ENCODE assay signal across 8 mouse cellular contexts in genomic region chr10:81329194-81329975, GRCm38 (mm10). TPM values are rescaled to one million over a fixed set of nuclear protein-coding genes. Genes with fewer than 3 reads are reported as not detected.
DNase-seq lines count a peak whose midpoint lies in the region; ATAC-seq lines count a peak whose summit lies in the region.

No protein-coding gene starts in this region.

- H3K4me1 ChIP-seq in hindbrain, embryonic 12.5 days: peaks cover 6% of the 10 kb centered on the region
- peaks cover 9% of the 10 kb centered on the region; the same call in 1 of the 2 replicates for H3K4me1 ChIP-seq in hindbrain, embryonic 13.5 days (replicated peaks)
- no peaks in the 10 kb centered on the region for H3K4me1 ChIP-seq in hindbrain, embryonic 16.5 days (ENCODE audit: control insufficient read depth, insufficient read depth, low read depth, low read length)
- peaks cover 35% of the 10 kb centered on the region for H3K4me1 ChIP-seq in lung, embryonic 16.5 days (replicated peaks; ENCODE audit: control insufficient read depth, insufficient read depth, low read length)

- H3K9me3 ChIP-seq in hindbrain, embryonic 12.5 days (replicated peaks): no peaks in the 10 kb centered on the region
- no peaks in the 10 kb centered on the region for H3K9me3 ChIP-seq in hindbrain, embryonic 13.5 days
- H3K9me3 ChIP-seq in hindbrain, embryonic 16.5 days (ENCODE audit: control insufficient read depth, low read length): no peaks in the 10 kb centered on the region
- no peaks in the 10 kb centered on the region for H3K9me3 ChIP-seq in lung, embryonic 16.5 days (ENCODE audit: control insufficient read depth, low read length)

- ATAC-seq in hindbrain, embryonic 12.5 days (ENCODE audit: low FRiP score): no peak
- no peak for ATAC-seq in hindbrain, embryonic 13.5 days (ENCODE audit: low FRiP score)
- peak; percentile 79 for ATAC-seq in activated CD4-positive, CD25-positive, alpha-beta regulatory T cell, adult 4 months
- ATAC-seq in hindbrain, embryonic 16.5 days: no peak
- ATAC-seq in lung, embryonic 16.5 days (ENCODE audit: low read depth): peak; percentile 85

- DNase-seq in thymus, postnatal 4 days: peak; percentile 91
- DNase-seq in adrenal gland, adult 8-10 months: no peak
- no peak for DNase-seq in cerebellum, adult 11 months

- no peak overlapping the region for H3K4me3 ChIP-seq in hindbrain, embryonic 12.5 days
- H3K4me3 ChIP-seq in hindbrain, embryonic 13.5 days: no peak overlapping the region
- no peak overlapping the region for H3K4me3 ChIP-seq in hindbrain, embryonic 16.5 days (ENCODE audit: low read length)
- H3K4me3 ChIP-seq in lung, embryonic 16.5 days (ENCODE audit: low read length): peak overlapping the region; percentile 33

- 0 out of 2 replicates have a peak overlapping the region, but pooled peaks have one; percentile 5 for H3K27ac ChIP-seq in hindbrain, embryonic 12.5 days
- no peak overlapping the region for H3K27ac ChIP-seq in hindbrain, embryonic 13.5 days
- H3K27ac ChIP-seq in hindbrain, embryonic 16.5 days (ENCODE audit: low read depth, low read length): no peak overlapping the region
- H3K27ac ChIP-seq in lung, embryonic 16.5 days (ENCODE audit: low read length): peak overlapping the region; percentile 94

- peaks cover 23% of the 10 kb centered on the region for H3K27me3 ChIP-seq in hindbrain, embryonic 12.5 days
- peaks cover 33% of the 10 kb centered on the region for H3K27me3 ChIP-seq in hindbrain, embryonic 13.5 days
- H3K27me3 ChIP-seq in hindbrain, embryonic 16.5 days (replicated peaks; ENCODE audit: control insufficient read depth, insufficient read depth, low read length): peaks cover 10% of the 10 kb centered on the region
- peaks cover 5% of the 10 kb centered on the region for H3K27me3 ChIP-seq in lung, embryonic 16.5 days (ENCODE audit: control insufficient read depth, insufficient read depth, low read depth, low read length)

- no peak overlapping the region for H3K4me2 ChIP-seq in hindbrain, embryonic 12.5 days (replicated peaks)
- no peak overlapping the region for H3K4me2 ChIP-seq in hindbrain, embryonic 13.5 days
- H3K4me2 ChIP-seq in hindbrain, embryonic 16.5 days (ENCODE audit: low read length): no peak overlapping the region
- peak overlapping the region; percentile 37 for H3K4me2 ChIP-seq in lung, embryonic 16.5 days (ENCODE audit: low read depth, low read length)

- 73% methylated on average over 10 of the region's 10 CpGs for WGBS in hindbrain, embryonic 12.5 days
- 79% methylated on average over 10 of the region's 10 CpGs for WGBS in hindbrain, embryonic 13.5 days
- 74% methylated on average over 10 of the region's 10 CpGs for WGBS in hindbrain, embryonic 16.5 days
- WGBS in lung, embryonic 16.5 days: 45% methylated on average over 10 of the region's 10 CpGs

- H3K36me3 ChIP-seq in hindbrain, embryonic 12.5 days: peaks cover 38% of the 10 kb centered on the region
- peaks cover 40% of the 10 kb centered on the region for H3K36me3 ChIP-seq in hindbrain, embryonic 13.5 days
- peaks cover 25% of the 10 kb centered on the region for H3K36me3 ChIP-seq in hindbrain, embryonic 16.5 days (ENCODE audit: control insufficient read depth, insufficient read depth, low read length)
- H3K36me3 ChIP-seq in lung, embryonic 16.5 days (ENCODE audit: control insufficient read depth, insufficient read depth, low read length): peaks cover 27% of the 10 kb centered on the region

- H3K9ac ChIP-seq in hindbrain, embryonic 12.5 days: 0 out of 2 replicates have a peak overlapping the region, but pooled peaks have one; percentile 15
- no peak overlapping the region for H3K9ac ChIP-seq in hindbrain, embryonic 13.5 days
- peak overlapping the region; percentile 22; the same call in 1 of the 2 replicates for H3K9ac ChIP-seq in hindbrain, embryonic 16.5 days (ENCODE audit: low read depth, low read length)
- peak overlapping the region; percentile 52 for H3K9ac ChIP-seq in lung, embryonic 16.5 days (ENCODE audit: low read length)

RNA-seq across cellular contexts. Expression of gene Tbxa2r, which starts 0.9 kb away (rescaled TPM):
- polyA plus RNA-seq in hindbrain, embryonic 12.5 days (2016; fragmentation: Nextera tagmentation; extraction: Ambion mirVana): 2.7 and 3.1 TPM in 2 replicates
- 4.6 and 5.6 TPM in 2 replicates for polyA plus RNA-seq in hindbrain, embryonic 13.5 days (2015; fragmentation: Nextera tagmentation; extraction: Ambion mirVana)
- polyA plus RNA-seq in activated CD4-positive, CD25-positive, alpha-beta regulatory T cell, adult 4 months (2017; shearing (Covaris generic)): 10 to 100 TPM; 20.9 to 21.4 TPM
- polyA plus RNA-seq in hindbrain, embryonic 16.5 days (2015; fragmentation: Nextera tagmentation; extraction: Ambion mirVana): 5.4 and 6.3 TPM in 2 replicates
- polyA plus RNA-seq in lung, embryonic 16.5 days (2015; fragmentation: Nextera tagmentation; extraction: Ambion mirVana): 18.6 and 19.6 TPM in 2 replicates
- 10 to 100 TPM; 35.6 to 52.1 (median 42.0) TPM for total RNA-seq in adrenal gland, adult 8-10 months (2022)

RNA-seq across cellular contexts. Expression of gene Cactin, which starts 8.5 kb away (rescaled TPM):
- polyA plus RNA-seq in hindbrain, embryonic 12.5 days (2016; fragmentation: Nextera tagmentation; extraction: Ambion mirVana): 53.3 and 54.5 TPM in 2 replicates
- 33.5 and 34.7 TPM in 2 replicates for polyA plus RNA-seq in hindbrain, embryonic 13.5 days (2015; fragmentation: Nextera tagmentation; extraction: Ambion mirVana)
- 1 to 10 TPM; 5.1 to 5.7 TPM for polyA plus RNA-seq in activated CD4-positive, CD25-positive, alpha-beta regulatory T cell, adult 4 months (2017; shearing (Covaris generic))
- 26.3 and 30.6 TPM in 2 replicates for polyA plus RNA-seq in hindbrain, embryonic 16.5 days (2015; fragmentation: Nextera tagmentation; extraction: Ambion mirVana)
- 36.6 and 37.9 TPM in 2 replicates for polyA plus RNA-seq in lung, embryonic 16.5 days (2015; fragmentation: Nextera tagmentation; extraction: Ambion mirVana)
- 10 to 100 TPM; 37.7 to 47.5 (median 42.5) TPM for total RNA-seq in adrenal gland, adult 8-10 months (2022)

RNA-seq across cellular contexts. Expression of gene Gipc3, which starts 13.7 kb away (rescaled TPM):
- not detected in 2 replicates for polyA plus RNA-seq in hindbrain, embryonic 12.5 days (2016; fragmentation: Nextera tagmentation; extraction: Ambion mirVana)
- not detected in 2 replicates for polyA plus RNA-seq in hindbrain, embryonic 13.5 days (2015; fragmentation: Nextera tagmentation; extraction: Ambion mirVana)
- polyA plus RNA-seq in activated CD4-positive, CD25-positive, alpha-beta regulatory T cell, adult 4 months (2017; shearing (Covaris generic)): not detected
- polyA plus RNA-seq in hindbrain, embryonic 16.5 days (2015; fragmentation: Nextera tagmentation; extraction: Ambion mirVana): not detected in 2 replicates
- polyA plus RNA-seq in lung, embryonic 16.5 days (2015; fragmentation: Nextera tagmentation; extraction: Ambion mirVana): 0.05 and 0.10 TPM in 2 replicates
- total RNA-seq in adrenal gland, adult 8-10 months (2022): 10 to 100 TPM in 2 of 4 experiments, 1 to 10 TPM in 2; 3.7 to 17.7 (median 9.3) TPM

RNA-seq across cellular contexts. Expression of gene Hmg20b, which starts 20.9 kb away (rescaled TPM):
- polyA plus RNA-seq in hindbrain, embryonic 12.5 days (2016; fragmentation: Nextera tagmentation; extraction: Ambion mirVana): 92.0 and 93.4 TPM in 2 replicates
- polyA plus RNA-seq in hindbrain, embryonic 13.5 days (2015; fragmentation: Nextera tagmentation; extraction: Ambion mirVana): 47.3 and 50.4 TPM in 2 replicates
- 10 to 100 TPM; 18.7 to 20.6 TPM for polyA plus RNA-seq in activated CD4-positive, CD25-positive, alpha-beta regulatory T cell, adult 4 months (2017; shearing (Covaris generic))
- polyA plus RNA-seq in hindbrain, embryonic 16.5 days (2015; fragmentation: Nextera tagmentation; extraction: Ambion mirVana): 31.7 TPM in 2 replicates
- polyA plus RNA-seq in lung, embryonic 16.5 days (2015; fragmentation: Nextera tagmentation; extraction: Ambion mirVana): 90.6 and 93.2 TPM in 2 replicates
- total RNA-seq in adrenal gland, adult 8-10 months (2022): 100 to 1,000 TPM in 3 of 4 experiments, 10 to 100 TPM in 1; 94.2 to 121 (median 112) TPM

RNA-seq across cellular contexts. Expression of gene Mfsd12, which starts 27.9 kb away (rescaled TPM):
- polyA plus RNA-seq in hindbrain, embryonic 12.5 days (2016; fragmentation: Nextera tagmentation; extraction: Ambion mirVana): 11.4 and 12.9 TPM in 2 replicates
- 11.9 and 12.4 TPM in 2 replicates for polyA plus RNA-seq in hindbrain, embryonic 13.5 days (2015; fragmentation: Nextera tagmentation; extraction: Ambion mirVana)
- polyA plus RNA-seq in activated CD4-positive, CD25-positive, alpha-beta regulatory T cell, adult 4 months (2017; shearing (Covaris generic)): 1 to 10 TPM; 1.2 TPM
- 17.5 and 19.0 TPM in 2 replicates for polyA plus RNA-seq in hindbrain, embryonic 16.5 days (2015; fragmentation: Nextera tagmentation; extraction: Ambion mirVana)
- polyA plus RNA-seq in lung, embryonic 16.5 days (2015; fragmentation: Nextera tagmentation; extraction: Ambion mirVana): 13.7 and 13.9 TPM in 2 replicates
- total RNA-seq in adrenal gland, adult 8-10 months (2022): 10 to 100 TPM; 18.3 to 25.7 (median 22.0) TPM

Comparison
In these comparisons a context has a peak if more than half of its experiments do, and no peak if none do; other contexts are left out.
1. H3K27ac ChIP-seq: peak in hindbrain, embryonic 12.5 days (single experiment) and lung, embryonic 16.5 days (single experiment); none in hindbrain, embryonic 13.5 days (single experiment) and hindbrain, embryonic 16.5 days (single experiment).
2. ATAC-seq: peak in activated CD4-positive, CD25-positive, alpha-beta regulatory T cell, adult 4 months (single experiment) and lung, embryonic 16.5 days (single experiment); none in hindbrain, embryonic 12.5 days (single experiment), hindbrain, embryonic 13.5 days (single experiment) and hindbrain, embryonic 16.5 days (single experiment).